Mouse (Mus musculus): ENCODE measurements around the gene Rmdn3. TPM values are rescaled to one million over a fixed set of nuclear protein-coding genes. Genes with fewer than 3 reads are reported as not detected.

Rmdn3 gene
- polyA plus RNA-seq (2015; fragmentation: Nextera tagmentation; extraction: Ambion mirVana) = 46.4 and 47.0 TPM in 2 replicates

- H3K4me2 ChIP-seq (replicated peaks; ENCODE audit: low read depth, low read length) = peak within 1 kb of the TSS; percentile 77
- no peaks in the 10 kb centered on the region for H3K9me3 ChIP-seq (ENCODE audit: low read length)
- peaks cover 9% of the 10 kb centered on the region; the same call in 1 of the 2 replicates for H3K36me3 ChIP-seq (ENCODE audit: insufficient read depth, low read length)
- peak; percentile 90 for ATAC-seq (ENCODE audit: low FRiP score, low TSS enrichment)
- H3K4me3 ChIP-seq (ENCODE audit: low read length) = peak within 1 kb of the TSS; percentile 96
- under 1% methylated on average over 54 of the region's 57 CpGs for WGBS
- H3K9ac ChIP-seq (replicated peaks; ENCODE audit: low read length) = peak within 1 kb of the TSS; percentile 91
- no peaks in the 10 kb centered on the region for H3K27me3 ChIP-seq (ENCODE audit: insufficient read depth, low read length)
- H3K4me1 ChIP-seq (ENCODE audit: insufficient read depth, low read length) = peaks cover 14% of the 10 kb centered on the region
- peak within 1 kb of the TSS; percentile 55; the same call in 1 of the 2 replicates for H3K27ac ChIP-seq (ENCODE audit: low read length)
Observed at GRCm38 (mm10) chr2:119156681-119157572, at the start of gene Rmdn3. Gene Rmdn3 (minus strand): TSS chr2:119157034.

GRCm38 (mm10) chr2:119203871-119204460 lies 47.1 kb upstream of the Rmdn3 start:
- H3K4me1 ChIP-seq (ENCODE audit: insufficient read depth, low read length) = peaks cover 13% of the 10 kb centered on the region
- no peak overlapping the region for H3K4me3 ChIP-seq (ENCODE audit: low read length)
- ATAC-seq (ENCODE audit: low FRiP score, low TSS enrichment) = no peak
- H3K36me3 ChIP-seq (ENCODE audit: insufficient read depth, low read length) = no peaks in the 10 kb centered on the region
- H3K9ac ChIP-seq (replicated peaks; ENCODE audit: low read length) = no peak overlapping the region
- no peaks in the 10 kb centered on the region for H3K27me3 ChIP-seq (ENCODE audit: insufficient read depth, low read length)
- no peak overlapping the region for H3K27ac ChIP-seq (ENCODE audit: low read length)
- no peak overlapping the region for H3K4me2 ChIP-seq (replicated peaks; ENCODE audit: low read depth, low read length)
- no peaks in the 10 kb centered on the region for H3K9me3 ChIP-seq (ENCODE audit: low read length)
- 41% methylated on average over 4 of the region's 4 CpGs for WGBS

DNA sequence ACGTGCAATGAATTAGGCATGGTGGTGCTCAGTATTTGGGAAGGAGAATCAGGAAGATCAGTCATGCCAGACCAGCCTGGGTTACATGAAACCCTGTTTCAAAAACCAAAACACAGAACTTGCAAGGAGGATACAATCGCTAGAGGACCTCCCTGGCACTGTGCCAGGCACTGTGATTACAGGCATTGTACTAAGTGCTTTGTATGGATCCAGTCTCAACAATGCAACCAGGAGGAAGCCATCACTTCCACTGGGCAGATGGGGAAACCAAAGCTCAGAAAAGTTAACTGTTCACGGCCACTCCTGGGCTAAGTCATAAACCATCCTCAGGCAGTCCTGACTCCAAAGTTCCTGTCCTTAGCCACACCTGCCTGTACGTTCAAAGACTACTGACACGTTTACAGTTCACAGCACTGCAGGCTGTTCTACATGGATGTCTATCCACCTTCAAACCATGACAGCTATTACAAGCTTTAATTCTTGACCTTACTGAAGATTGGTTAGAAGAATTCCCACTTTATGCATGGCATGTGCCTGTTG lies 46.1 kb upstream of the Rmdn3 start:
- H3K4me3 ChIP-seq (ENCODE audit: low read length) = no peak overlapping the region
- no peak overlapping the region for H3K4me2 ChIP-seq (replicated peaks; ENCODE audit: low read depth, low read length)
- WGBS = 25% methylated on average over 5 of the region's 5 CpGs
- no peak overlapping the region for H3K9ac ChIP-seq (replicated peaks; ENCODE audit: low read length)
- H3K9me3 ChIP-seq (ENCODE audit: low read length) = no peaks in the 10 kb centered on the region
- H3K4me1 ChIP-seq (ENCODE audit: insufficient read depth, low read length) = peaks cover 12% of the 10 kb centered on the region
- H3K27me3 ChIP-seq (ENCODE audit: insufficient read depth, low read length) = no peaks in the 10 kb centered on the region
- H3K27ac ChIP-seq (ENCODE audit: low read length) = no peak overlapping the region
- no peaks in the 10 kb centered on the region for H3K36me3 ChIP-seq (ENCODE audit: insufficient read depth, low read length)
- ATAC-seq (ENCODE audit: low FRiP score, low TSS enrichment) = 0 out of 2 replicates have a peak, but pooled peaks have one; percentile 41

GRCm38 (mm10) chr2:119198934-119199333 lies 42.1 kb upstream of the Rmdn3 start:
- Histone ChIP-seq H3K27ac (ENCODE audit: low read length) (no peak overlapping the region), H3K9me3 (ENCODE audit: low read length) (no peaks in the 10 kb centered on the region), H3K4me2 (replicated peaks; ENCODE audit: low read depth, low read length) (no peak overlapping the region), H3K4me3 (ENCODE audit: low read length) (no peak overlapping the region), H3K4me1 (ENCODE audit: insufficient read depth, low read length) (peaks cover 12% of the 10 kb centered on the region), H3K27me3 (ENCODE audit: insufficient read depth, low read length) (no peaks in the 10 kb centered on the region), H3K9ac (replicated peaks; ENCODE audit: low read length) (no peak overlapping the region), H3K36me3 (ENCODE audit: insufficient read depth, low read length) (no peaks in the 10 kb centered on the region)
- ATAC-seq (ENCODE audit: low FRiP score, low TSS enrichment) = no peak
- 80% methylated on average over 3 of the region's 3 CpGs for WGBS

DNA sequence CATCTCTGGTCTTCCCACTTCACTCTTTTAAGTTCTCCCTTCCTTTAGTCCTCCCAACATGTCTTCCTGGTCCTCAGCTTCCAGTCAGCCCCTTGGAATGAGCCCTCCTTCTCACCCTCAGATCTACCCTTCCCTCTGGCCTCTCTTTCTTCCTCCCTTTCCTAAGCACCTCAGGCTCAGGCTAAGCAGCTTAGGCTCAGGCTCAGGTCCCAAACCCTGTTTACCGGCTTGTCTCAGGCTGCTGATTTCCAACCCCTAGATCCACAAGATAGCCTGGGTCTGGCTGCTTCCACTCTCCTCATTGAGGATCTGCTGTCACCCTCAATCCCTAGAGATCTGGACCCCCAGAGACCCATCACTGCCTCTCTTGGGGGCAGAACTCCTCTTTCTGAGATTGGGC lies 41.2 kb upstream of the Rmdn3 start:
- no peak for ATAC-seq (ENCODE audit: low FRiP score, low TSS enrichment)
- no peaks in the 10 kb centered on the region for H3K36me3 ChIP-seq (ENCODE audit: insufficient read depth, low read length)

GRCm38 (mm10) chr2:119197493-119197892 lies 40.7 kb upstream of the Rmdn3 start:
- no peak overlapping the region for H3K4me3 ChIP-seq (ENCODE audit: low read length)
- no peak overlapping the region for H3K4me2 ChIP-seq (replicated peaks; ENCODE audit: low read depth, low read length)
- H3K9me3 ChIP-seq (ENCODE audit: low read length) = no peaks in the 10 kb centered on the region
- 92% methylated on average over 1 of the region's 1 CpGs for WGBS
- no peaks in the 10 kb centered on the region for H3K36me3 ChIP-seq (ENCODE audit: insufficient read depth, low read length)
- no peak for ATAC-seq (ENCODE audit: low FRiP score, low TSS enrichment)
- no peaks in the 10 kb centered on the region for H3K27me3 ChIP-seq (ENCODE audit: insufficient read depth, low read length)
- H3K9ac ChIP-seq (replicated peaks; ENCODE audit: low read length) = no peak overlapping the region
- H3K4me1 ChIP-seq (ENCODE audit: insufficient read depth, low read length) = peaks cover 6% of the 10 kb centered on the region
- no peak overlapping the region for H3K27ac ChIP-seq (ENCODE audit: low read length)

More for the DNA sequence above, 41.2 kb upstream of the Rmdn3 start:
- no peak overlapping the region for H3K9ac ChIP-seq (replicated peaks; ENCODE audit: low read length)
- H3K4me1 ChIP-seq (ENCODE audit: insufficient read depth, low read length) = peaks cover 10% of the 10 kb centered on the region
- H3K4me2 ChIP-seq (replicated peaks; ENCODE audit: low read depth, low read length) = no peak overlapping the region
- H3K4me3 ChIP-seq (ENCODE audit: low read length) = no peak overlapping the region
- 33% methylated on average over 1 of the region's 1 CpGs for WGBS
- no peak overlapping the region for H3K27ac ChIP-seq (ENCODE audit: low read length)
- H3K9me3 ChIP-seq (ENCODE audit: low read length) = no peaks in the 10 kb centered on the region
- H3K27me3 ChIP-seq (ENCODE audit: insufficient read depth, low read length) = no peaks in the 10 kb centered on the region

GRCm38 (mm10) chr2:119196316-119197108 lies 39.7 kb upstream of the Rmdn3 start:
- Histone ChIP-seq H3K4me1 (ENCODE audit: insufficient read depth, low read length) (peaks cover 6% of the 10 kb centered on the region), H3K9me3 (ENCODE audit: low read length) (no peaks in the 10 kb centered on the region), H3K4me3 (ENCODE audit: low read length) (no peak overlapping the region), H3K27ac (ENCODE audit: low read length) (peak overlapping the region; percentile 59), H3K4me2 (replicated peaks; ENCODE audit: low read depth, low read length) (no peak overlapping the region), H3K36me3 (ENCODE audit: insufficient read depth, low read length) (no peaks in the 10 kb centered on the region), H3K9ac (replicated peaks; ENCODE audit: low read length) (no peak overlapping the region), H3K27me3 (ENCODE audit: insufficient read depth, low read length) (no peaks in the 10 kb centered on the region)
- 19% methylated on average over 4 of the region's 4 CpGs for WGBS
- 0 out of 2 replicates have a peak, but pooled peaks have one; percentile 54 for ATAC-seq (ENCODE audit: low FRiP score, low TSS enrichment)

- no peak overlapping the region for H3K4me3 ChIP-seq (ENCODE audit: low read length)
- no peak for ATAC-seq (ENCODE audit: low FRiP score, low TSS enrichment)
- no peaks in the 10 kb centered on the region for H3K27me3 ChIP-seq (ENCODE audit: insufficient read depth, low read length)
- H3K36me3 ChIP-seq (ENCODE audit: insufficient read depth, low read length) = no peaks in the 10 kb centered on the region
- H3K9me3 ChIP-seq (ENCODE audit: low read length) = no peaks in the 10 kb centered on the region
- H3K9ac ChIP-seq (replicated peaks; ENCODE audit: low read length) = no peak overlapping the region
- H3K27ac ChIP-seq (ENCODE audit: low read length) = no peak overlapping the region
- 81% methylated on average over 5 of the region's 5 CpGs for WGBS
- H3K4me1 ChIP-seq (ENCODE audit: insufficient read depth, low read length) = peaks cover 6% of the 10 kb centered on the region
- no peak overlapping the region for H3K4me2 ChIP-seq (replicated peaks; ENCODE audit: low read depth, low read length)
Observed at GRCm38 (mm10) chr2:119194140-119194539, 37.3 kb upstream of the Rmdn3 start.

- no peak overlapping the region for H3K4me3 ChIP-seq (ENCODE audit: low read length)
- H3K9ac ChIP-seq (replicated peaks; ENCODE audit: low read length) = no peak overlapping the region
- no peaks in the 10 kb centered on the region for H3K9me3 ChIP-seq (ENCODE audit: low read length)
- no peaks in the 10 kb centered on the region for H3K27me3 ChIP-seq (ENCODE audit: insufficient read depth, low read length)
- H3K4me1 ChIP-seq (ENCODE audit: insufficient read depth, low read length) = no peaks in the 10 kb centered on the region
- no peak for ATAC-seq (ENCODE audit: low FRiP score, low TSS enrichment)
- no peak overlapping the region for H3K4me2 ChIP-seq (replicated peaks; ENCODE audit: low read depth, low read length)
- 88% methylated on average over 5 of the region's 5 CpGs for WGBS
- H3K27ac ChIP-seq (ENCODE audit: low read length) = no peak overlapping the region
- no peaks in the 10 kb centered on the region; the same call in 1 of the 2 replicates for H3K36me3 ChIP-seq (ENCODE audit: insufficient read depth, low read length)
Observed at GRCm38 (mm10) chr2:119190969-119191368, 34.1 kb upstream of the Rmdn3 start.

All from kidney, embryonic 16.5 days (tissue).